Mouse (Mus musculus): ENCODE data around the gene Fut1. TPM values are rescaled to one million over a fixed set of nuclear protein-coding genes. Genes with fewer than 3 reads are reported as not detected.
A peak's percentile ranks its signal among the peaks of the same experiment; 100 is the strongest.

The Fut1 gene
- polyA plus RNA-seq, 1 experiment: 0.21 TPM

DNA sequence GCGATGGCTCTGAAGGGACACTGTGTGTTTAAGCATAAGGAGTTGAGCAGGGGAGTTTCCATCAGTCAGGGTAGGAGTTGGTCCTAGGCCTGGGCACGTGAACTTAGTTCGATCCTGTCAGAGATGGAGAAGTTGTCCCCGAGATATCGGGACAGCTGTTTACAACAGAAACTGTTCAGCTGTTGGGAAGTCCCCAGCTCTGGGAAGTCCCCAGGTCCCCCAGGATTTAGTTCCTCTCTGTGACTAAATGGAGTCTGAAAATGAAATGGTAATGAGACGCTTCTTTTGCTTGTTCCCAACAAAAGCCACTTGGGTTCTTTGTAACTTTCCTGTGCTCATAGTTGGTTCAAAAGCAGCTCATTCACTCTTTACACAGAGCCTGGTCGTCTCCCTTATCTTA, 25.2 kb upstream of the Fut1 start:
- Histone ChIP-seq H3K4me1 (ENCODE audit: control insufficient read depth, insufficient read depth, low read length) (peaks cover 12% of the 10 kb centered on the region), H3K4me3 (ENCODE audit: control insufficient read depth, low read depth, low read length) (no peak overlapping the region), H3K27ac (ENCODE audit: control insufficient read depth, insufficient read depth, low read depth, low read length) (no peak overlapping the region), H3K36me3 (ENCODE audit: control insufficient read depth, insufficient read depth, low read length) (no peaks in the 10 kb centered on the region; the same call in 1 of the 2 replicates), H3K27me3 (ENCODE audit: control insufficient read depth, insufficient read depth, low read length) (no peaks in the 10 kb centered on the region)
- no peak for TF ChIP-seq POLR2A (IDR thresholded peaks at IDR 0.05; ENCODE audit: control insufficient read depth, low read depth, low read length)

DNA sequence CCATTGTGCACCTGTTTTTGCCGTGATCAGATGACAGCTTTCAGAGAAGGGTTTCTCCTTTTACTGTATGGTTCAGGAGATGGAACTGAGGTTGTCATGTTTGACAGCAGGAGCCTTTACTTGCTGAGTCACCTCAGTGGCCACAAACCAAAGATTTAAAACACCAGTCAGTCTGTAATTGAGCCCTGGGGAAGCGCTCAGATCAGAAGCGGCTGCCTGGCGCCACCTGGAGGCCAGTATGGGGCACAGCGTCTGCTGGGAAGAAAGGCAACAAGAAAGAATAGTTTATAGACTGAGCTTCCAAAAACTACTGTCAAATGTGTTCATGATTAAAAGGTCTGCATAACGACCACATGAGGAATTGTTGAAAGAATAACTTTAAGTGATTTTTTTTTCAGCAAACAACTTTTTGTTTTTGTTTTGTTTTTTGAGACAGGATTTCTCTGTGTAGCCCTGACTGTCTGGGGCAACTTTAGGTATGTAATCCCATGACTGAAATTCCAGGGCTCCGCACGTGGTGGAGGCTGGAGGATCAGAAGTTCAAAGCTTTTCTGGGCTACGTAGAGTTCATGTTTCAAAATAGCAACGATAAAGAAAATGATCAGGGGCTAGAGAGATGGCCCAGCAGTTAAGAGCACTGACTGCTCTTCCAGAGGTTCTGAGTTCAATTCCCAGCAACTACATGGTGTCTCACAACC, 23.8 kb upstream of the Fut1 start:
- Histone ChIP-seq H3K27me3 (ENCODE audit: control insufficient read depth, insufficient read depth, low read length) (no peaks in the 10 kb centered on the region), H3K4me3 (ENCODE audit: control insufficient read depth, low read depth, low read length) (no peak overlapping the region), H3K27ac (ENCODE audit: control insufficient read depth, insufficient read depth, low read depth, low read length) (no peak overlapping the region), H3K36me3 (ENCODE audit: control insufficient read depth, insufficient read depth, low read length) (no peaks in the 10 kb centered on the region), H3K4me1 (ENCODE audit: control insufficient read depth, insufficient read depth, low read length) (peaks cover 9% of the 10 kb centered on the region)
- no peak for TF ChIP-seq POLR2A (IDR thresholded peaks at IDR 0.05; ENCODE audit: control insufficient read depth, low read depth, low read length)
- TF ChIP-seq CTCF (IDR thresholded peaks at IDR 0.05; ENCODE audit: control insufficient read depth, insufficient read depth, insufficient replicate concordance, low read depth, low read length): peak; percentile 89

DNA sequence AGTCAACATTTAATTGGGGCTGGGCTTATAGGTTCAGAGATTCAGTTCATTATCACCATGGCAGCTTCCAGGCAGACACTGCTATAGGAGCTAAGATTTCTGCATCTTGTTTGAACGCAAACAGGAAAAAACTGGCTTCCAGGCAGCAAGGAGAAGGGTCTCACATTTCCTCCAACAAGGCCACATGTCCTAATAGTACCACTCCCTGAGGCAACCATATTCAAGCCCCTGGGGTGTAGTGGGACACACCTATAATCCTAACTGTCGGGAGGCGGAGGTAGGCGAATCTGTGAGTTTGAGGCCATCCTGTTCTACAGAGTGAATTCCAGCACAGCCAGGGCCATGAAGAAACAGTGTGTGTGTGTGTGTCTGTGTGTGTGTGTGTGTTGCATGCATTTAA, 21.9 kb upstream of the Fut1 start:
- Histone ChIP-seq H3K27ac (ENCODE audit: control insufficient read depth, insufficient read depth, low read depth, low read length) (no peak overlapping the region), H3K36me3 (ENCODE audit: control insufficient read depth, insufficient read depth, low read length) (no peaks in the 10 kb centered on the region), H3K4me3 (ENCODE audit: control insufficient read depth, low read depth, low read length) (no peak overlapping the region), H3K27me3 (ENCODE audit: control insufficient read depth, insufficient read depth, low read length) (no peaks in the 10 kb centered on the region), H3K4me1 (ENCODE audit: control insufficient read depth, insufficient read depth, low read length) (peaks cover 7% of the 10 kb centered on the region)
- no peak for TF ChIP-seq CTCF (IDR thresholded peaks at IDR 0.05; ENCODE audit: control insufficient read depth, insufficient read depth, insufficient replicate concordance, low read depth, low read length)
- TF ChIP-seq POLR2A (IDR thresholded peaks at IDR 0.05; ENCODE audit: control insufficient read depth, low read depth, low read length): no peak

GRCm38 (mm10) chr7:45596107-45596506, 21.0 kb upstream of the Fut1 start:
- H3K27ac ChIP-seq (ENCODE audit: control insufficient read depth, insufficient read depth, low read depth, low read length): no peak overlapping the region
- TF ChIP-seq POLR2A (IDR thresholded peaks at IDR 0.05; ENCODE audit: control insufficient read depth, low read depth, low read length) (no peak), CTCF (IDR thresholded peaks at IDR 0.05; ENCODE audit: control insufficient read depth, insufficient read depth, insufficient replicate concordance, low read depth, low read length) (no peak)
- H3K27me3 ChIP-seq (ENCODE audit: control insufficient read depth, insufficient read depth, low read length): no peaks in the 10 kb centered on the region

DNA sequence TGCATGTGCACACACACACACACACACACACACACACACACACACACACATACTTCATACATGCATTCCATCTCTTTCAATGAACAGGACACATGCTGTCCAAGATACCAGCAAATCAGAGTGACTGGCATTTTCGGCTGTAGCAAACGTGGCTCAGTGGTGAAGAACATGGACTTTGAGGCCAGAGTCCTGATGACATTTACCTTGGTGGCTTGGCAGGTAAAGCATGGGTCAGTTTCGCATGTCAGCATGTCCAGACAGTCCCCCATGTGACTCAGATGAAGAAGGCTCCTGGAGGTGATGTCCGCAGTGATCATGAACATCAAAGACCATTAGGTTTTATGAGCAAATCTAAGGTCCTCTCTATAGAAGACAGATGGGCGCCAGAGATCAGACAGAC, 20.1 kb upstream of the Fut1 start:
- Histone ChIP-seq H3K4me3 (ENCODE audit: control insufficient read depth, low read depth, low read length) (no peak overlapping the region), H3K27me3 (ENCODE audit: control insufficient read depth, insufficient read depth, low read length) (no peaks in the 10 kb centered on the region), H3K36me3 (ENCODE audit: control insufficient read depth, insufficient read depth, low read length) (no peaks in the 10 kb centered on the region), H3K27ac (ENCODE audit: control insufficient read depth, insufficient read depth, low read depth, low read length) (no peak overlapping the region), H3K4me1 (ENCODE audit: control insufficient read depth, insufficient read depth, low read length) (peaks cover 7% of the 10 kb centered on the region)
- no peak for TF ChIP-seq POLR2A (IDR thresholded peaks at IDR 0.05; ENCODE audit: control insufficient read depth, low read depth, low read length)
- no peak for TF ChIP-seq CTCF (IDR thresholded peaks at IDR 0.05; ENCODE audit: control insufficient read depth, insufficient read depth, insufficient replicate concordance, low read depth, low read length)

More at GRCm38 (mm10) chr7:45596107-45596506, 21.0 kb upstream of the Fut1 start:
- Histone ChIP-seq H3K36me3 (ENCODE audit: control insufficient read depth, insufficient read depth, low read length) (no peaks in the 10 kb centered on the region), H3K4me3 (ENCODE audit: control insufficient read depth, low read depth, low read length) (no peak overlapping the region), H3K4me1 (ENCODE audit: control insufficient read depth, insufficient read depth, low read length) (peaks cover 7% of the 10 kb centered on the region)

DNA sequence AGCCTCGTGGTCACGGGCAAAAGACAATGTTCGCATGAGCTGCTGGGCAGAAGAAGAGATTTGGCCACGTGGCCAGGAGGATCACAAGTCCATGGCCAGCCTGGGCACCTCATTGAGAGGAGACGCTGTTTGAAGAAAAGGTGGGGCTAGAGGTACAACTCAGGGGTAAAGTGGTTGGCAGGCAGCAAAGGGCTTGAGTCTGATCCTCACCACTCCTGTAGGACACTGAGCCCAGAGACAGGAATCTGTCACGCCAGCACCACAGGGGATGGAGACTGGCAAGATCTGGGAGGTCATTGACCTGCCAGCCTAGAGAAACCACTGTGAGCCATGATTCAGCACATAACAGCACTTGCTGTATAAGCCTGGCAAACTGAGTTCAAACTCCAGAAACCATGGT, 19.6 kb upstream of the Fut1 start:
- H3K27me3 ChIP-seq (ENCODE audit: control insufficient read depth, insufficient read depth, low read length): no peaks in the 10 kb centered on the region
- peaks cover 7% of the 10 kb centered on the region for H3K4me1 ChIP-seq (ENCODE audit: control insufficient read depth, insufficient read depth, low read length)
- H3K4me3 ChIP-seq (ENCODE audit: control insufficient read depth, low read depth, low read length): no peak overlapping the region
- TF ChIP-seq CTCF (IDR thresholded peaks at IDR 0.05; ENCODE audit: control insufficient read depth, insufficient read depth, insufficient replicate concordance, low read depth, low read length) (no peak), POLR2A (IDR thresholded peaks at IDR 0.05; ENCODE audit: control insufficient read depth, low read depth, low read length) (no peak)
- H3K27ac ChIP-seq (ENCODE audit: control insufficient read depth, insufficient read depth, low read depth, low read length): no peak overlapping the region
- no peaks in the 10 kb centered on the region for H3K36me3 ChIP-seq (ENCODE audit: control insufficient read depth, insufficient read depth, low read length)

- H3K27me3 ChIP-seq (ENCODE audit: control insufficient read depth, insufficient read depth, low read length): no peaks in the 10 kb centered on the region
- TF ChIP-seq POLR2A (IDR thresholded peaks at IDR 0.05; ENCODE audit: control insufficient read depth, low read depth, low read length) (no peak), CTCF (IDR thresholded peaks at IDR 0.05; ENCODE audit: control insufficient read depth, insufficient read depth, insufficient replicate concordance, low read depth, low read length) (no peak)
- H3K4me3 ChIP-seq (ENCODE audit: control insufficient read depth, low read depth, low read length): no peak overlapping the region
- H3K36me3 ChIP-seq (ENCODE audit: control insufficient read depth, insufficient read depth, low read length): no peaks in the 10 kb centered on the region
- peaks cover 7% of the 10 kb centered on the region for H3K4me1 ChIP-seq (ENCODE audit: control insufficient read depth, insufficient read depth, low read length)
- H3K27ac ChIP-seq (ENCODE audit: control insufficient read depth, insufficient read depth, low read depth, low read length): 0 out of 2 replicates have a peak overlapping the region, but pooled peaks have one; percentile 37
Observed at GRCm38 (mm10) chr7:45598960-45599879, 17.9 kb upstream of the Fut1 start.

Measured in testis, adult 2 months (tissue).